Mouse (Mus musculus) heart, adult 2 months (tissue): ENCODE results near the gene Lrtm2. TPM values are rescaled to one million over a fixed set of nuclear protein-coding genes. Genes with fewer than 3 reads are reported as not detected.

Source experiments
- DNase-seq, 2 experiments: peaks; one replicate each; pipeline ENCODE4 v3.0.0; 2021
- H3K27ac ChIP-seq: fragments of 200-600 bp; 2 replicates; pipeline ENCODE4 v1.8.1; 2022
- H3K27me3 ChIP-seq: fragments of 200-500 bp; 2 replicates; pipeline ENCODE4 v1.6.1; 2012; ENCODE audit warnings: mild to moderate bottlenecking, low read length, inconsistent platforms, mixed read lengths; ENCODE audit not compliant: control insufficient read depth, insufficient read depth
- H3K36me3 ChIP-seq: fragments of 200-500 bp; 2 replicates; pipeline ENCODE4 v1.6.1; 2012; ENCODE audit warnings: low read length, inconsistent platforms; ENCODE audit not compliant: control insufficient read depth, insufficient read depth
- H3K4me1 ChIP-seq: fragments of 200-500 bp; 2 replicates; pipeline ENCODE4 v1.6.1; 2011; ENCODE audit warnings: low read length; ENCODE audit not compliant: control insufficient read depth, insufficient read depth
- H3K4me3 ChIP-seq: fragments of 200-600 bp; 2 replicates; pipeline ENCODE4 v1.8.1; 2022
- H3K79me2 ChIP-seq: fragments of 200-500 bp; replicated peaks from 2 replicates; pipeline ENCODE4 v1.6.1; 2012; ENCODE audit warnings: mild to moderate bottlenecking, inconsistent platforms, low read length, moderate library complexity, mixed read lengths; ENCODE audit not compliant: control insufficient read depth, insufficient read depth
- H3K9ac ChIP-seq: fragments of 200-500 bp; 2 replicates; pipeline ENCODE4 v1.6.1; 2012; ENCODE audit warnings: low read depth, mild to moderate bottlenecking, control low read depth, inconsistent platforms, low read length, mixed read lengths
- CTCF ChIP-seq: fragments of 200-600 bp; IDR thresholded peaks from 2 replicates; pipeline ENCODE4 v1.8.1; 2022; ENCODE audit warnings: antibody characterized with exemption, mild to moderate bottlenecking, moderate library complexity
- EP300 ChIP-seq: fragments of 200-500 bp; IDR thresholded peaks from 2 replicates; pipeline ENCODE4 v1.6.1; 2011; ENCODE audit warnings: low read depth, low read length, control low read depth; ENCODE audit not compliant: insufficient read depth
- POLR2A ChIP-seq: fragments of 200-500 bp; IDR thresholded peaks from 2 replicates; pipeline ENCODE4 v1.6.1; 2011; ENCODE audit warnings: mild to moderate bottlenecking, low read depth, low read length, control low read depth; ENCODE audit not compliant: insufficient read depth
- WGBS: fragments of 180-500 bp; shearing (Covaris S2); methylation state at CpG from one replicate; pipeline ENCODE4 v1.1.7; 2018; 5-methylcytosine and 5-hydroxymethylcytosine counted together
- intact Hi-C: fragments of 180-260 bp; cut with DNase I; formaldehyde crosslinking; loops from one replicate; pipeline ENCODE4 v1.15.1; 2025
- long read RNA-seq: library from polyadenylated mRNA; stranded (forward); transcript quantifications from one replicate; pipeline ENCODE4 v2.0.0, GENCODE M21; 2021
- polyA plus RNA-seq: library from polyadenylated mRNA; depleted of rRNA; stranded (reverse); fragments of >200 nt; gene quantifications from 2 replicates; pipeline ENCODE4 v1.2.3, GENCODE M21; 2012; rRNA removed
- total RNA-seq, 2 experiments: library from RNA; stranded (reverse); gene quantifications; 2 replicates each; pipeline ENCODE4 v1.2.3; 2021

Lrtm2 gene
- total RNA-seq, result under 1 TPM; 0.61 to 0.73 TPM
- 0.47 and 0.57 TPM in 2 replicates for polyA plus RNA-seq
- long read RNA-seq, result 0 reads

DNA sequence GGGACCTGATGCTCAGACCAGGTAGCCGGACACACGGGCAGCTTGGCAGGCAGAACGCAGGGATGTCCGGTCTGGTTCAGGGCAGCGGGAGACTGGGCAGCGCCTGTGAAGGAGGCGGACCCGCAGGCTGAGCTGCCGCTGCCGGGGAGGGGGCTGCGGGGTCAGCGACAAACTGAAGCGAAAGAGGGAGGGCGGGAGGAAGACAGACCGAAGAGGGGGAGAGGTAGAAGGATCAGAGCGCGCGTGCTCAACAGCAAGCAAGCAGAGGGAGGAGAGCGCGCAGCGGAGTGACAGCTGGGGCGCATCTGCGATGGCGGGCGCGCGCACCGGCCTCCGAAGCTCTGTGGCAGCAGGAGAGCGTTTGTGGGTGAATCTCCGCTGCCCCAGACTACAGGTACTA, at the start of gene Lrtm2:
Gene Lrtm2, minus strand, starts transcription at position 261 of the 400 bp plus-strand sequence.
- WGBS, result 2% methylated on average over 30 of the region's 31 CpGs
- Histone ChIP-seq H3K79me2 (no peaks in the 10 kb centered on the region), H3K4me3 (no peak within 1 kb of the TSS), H3K4me1 (peaks cover 1% of the 10 kb centered on the region; the same call in 1 of the 2 replicates), H3K36me3 (no peaks in the 10 kb centered on the region), H3K9ac (no peak within 1 kb of the TSS), H3K27ac (no peak within 1 kb of the TSS), H3K27me3 (peaks cover 6% of the 10 kb centered on the region; the same call in 1 of the 2 replicates)
- TF ChIP-seq EP300 (no peak), POLR2A (no peak), CTCF (no peak)
- DNase-seq, result no peak
- intact Hi-C loops, result no loop called here

DNA sequence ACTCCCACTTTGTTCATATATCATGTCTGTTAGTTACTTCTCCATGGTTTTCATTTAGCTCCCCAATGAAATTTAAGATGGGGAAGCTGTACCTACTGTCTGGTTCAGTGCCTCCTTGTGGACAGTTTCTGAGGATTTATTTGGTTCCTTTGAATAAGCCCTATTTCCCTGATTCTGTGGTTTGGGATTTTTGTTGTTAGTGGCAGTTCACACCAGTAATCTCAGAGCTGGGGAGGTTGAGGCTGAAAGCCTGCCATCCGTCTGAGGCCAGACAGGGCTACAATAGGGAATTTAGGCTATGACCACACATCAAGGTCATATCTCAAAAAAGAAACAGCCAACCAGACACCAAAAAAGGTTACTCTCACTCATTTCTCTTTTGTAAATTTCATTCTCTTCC, 48.1 kb upstream of the Lrtm2 start:
- intact Hi-C loops, result no loop called here
- Histone ChIP-seq H3K79me2 (peaks cover 10% of the 10 kb centered on the region), H3K4me1 (peaks cover 14% of the 10 kb centered on the region), H3K27me3 (no peaks in the 10 kb centered on the region), H3K9ac (no peak overlapping the region), H3K36me3 (peaks cover 33% of the 10 kb centered on the region), H3K27ac (no peak overlapping the region), H3K4me3 (no peak overlapping the region)
- WGBS, result 86% methylated on average over 1 of the region's 1 CpGs
- DNase-seq, result no peak
- TF ChIP-seq POLR2A, result no peak
- TF ChIP-seq CTCF, result peak; percentile 24; the same call in 1 of the 2 replicates

- Histone ChIP-seq H3K36me3 (peaks cover 41% of the 10 kb centered on the region), H3K4me3 (no peak overlapping the region), H3K9ac (no peak overlapping the region), H3K4me1 (peaks cover 15% of the 10 kb centered on the region), H3K79me2 (peaks cover 12% of the 10 kb centered on the region), H3K27me3 (no peaks in the 10 kb centered on the region), H3K27ac (no peak overlapping the region)
- 2% methylated on average over 2 of the region's 2 CpGs for WGBS
- TF ChIP-seq EP300 (0 out of 2 replicates have a peak, but pooled peaks have one; percentile 22), POLR2A (no peak)
- DNase-seq, result no peak
- intact Hi-C loops, result no loop called here
These were observed 47.0 kb upstream of the Lrtm2 start for GRCm38 (mm10) chr6:119377613-119378012.

DNA sequence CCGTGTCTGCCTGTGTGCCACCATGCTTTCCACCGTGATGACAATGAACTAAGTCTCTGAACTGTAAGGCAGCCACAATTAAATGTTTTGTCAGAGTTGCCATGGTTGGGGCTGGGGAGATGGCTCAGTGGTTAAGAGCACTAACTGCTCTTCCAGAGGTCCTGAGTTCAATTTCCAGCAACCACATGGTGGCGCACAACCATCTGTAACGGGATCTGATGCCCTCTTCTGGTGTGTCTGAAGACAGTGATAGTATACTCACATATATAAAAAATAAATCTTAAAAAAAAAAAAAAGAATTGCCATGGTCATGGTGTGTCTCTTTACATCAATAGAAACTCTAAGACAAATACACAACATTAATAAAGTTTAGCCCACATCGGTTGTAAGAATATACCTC, 44.5 kb upstream of the Lrtm2 start:
- 74% methylated on average over 5 of the region's 5 CpGs for WGBS
- peaks cover 18% of the 10 kb centered on the region for H3K4me1 ChIP-seq

GRCm38 (mm10) chr6:119373000-119373705, 42.6 kb upstream of the Lrtm2 start:
- H3K4me1 ChIP-seq, result peaks cover 15% of the 10 kb centered on the region
- intact Hi-C loops, result no loop called here
- H3K27ac ChIP-seq, result no peak overlapping the region
- no peak overlapping the region for H3K9ac ChIP-seq
- peaks cover 10% of the 10 kb centered on the region for H3K79me2 ChIP-seq
- TF ChIP-seq CTCF (no peak), EP300 (no peak), POLR2A (no peak)
- no peaks in the 10 kb centered on the region for H3K27me3 ChIP-seq
- DNase-seq, result no peak
- H3K36me3 ChIP-seq, result peaks cover 34% of the 10 kb centered on the region
- H3K4me3 ChIP-seq, result no peak overlapping the region

More for the DNA sequence above, 44.5 kb upstream of the Lrtm2 start:
- H3K79me2 ChIP-seq, result peaks cover 12% of the 10 kb centered on the region
- peaks cover 41% of the 10 kb centered on the region for H3K36me3 ChIP-seq
- H3K4me3 ChIP-seq, result no peak overlapping the region
- H3K9ac ChIP-seq, result no peak overlapping the region
- intact Hi-C loops, result no loop called here
- DNase-seq, result no peak
- H3K27me3 ChIP-seq, result no peaks in the 10 kb centered on the region
- H3K27ac ChIP-seq, result no peak overlapping the region
- TF ChIP-seq CTCF, result peak; percentile 35
- TF ChIP-seq EP300, result no peak

DNA sequence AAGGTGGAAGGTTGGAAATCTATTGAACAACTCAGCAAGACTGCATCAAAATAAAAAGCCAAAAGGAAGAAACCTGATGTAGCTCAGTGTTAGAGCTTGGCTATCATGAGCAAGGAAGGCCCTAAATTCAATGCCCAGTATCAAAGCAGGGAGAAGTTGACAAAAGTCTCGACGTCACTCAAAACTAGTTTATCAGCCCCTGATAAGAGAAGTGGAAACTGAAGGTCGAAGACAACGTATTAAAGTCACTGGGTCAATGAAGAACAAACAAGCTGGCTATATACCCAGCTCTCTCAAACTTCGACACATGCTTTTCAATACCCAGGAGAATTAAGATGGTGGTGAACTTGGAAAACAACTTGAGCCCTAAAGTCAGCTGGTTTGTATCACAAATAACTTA, 41.7 kb upstream of the Lrtm2 start:
- Histone ChIP-seq H3K79me2 (peaks cover 7% of the 10 kb centered on the region), H3K36me3 (peaks cover 28% of the 10 kb centered on the region), H3K27me3 (no peaks in the 10 kb centered on the region), H3K9ac (no peak overlapping the region), H3K27ac (no peak overlapping the region), H3K4me1 (peaks cover 9% of the 10 kb centered on the region), H3K4me3 (no peak overlapping the region)
- no peak for DNase-seq
- intact Hi-C loops, result no loop called here
- 24% methylated on average over 5 of the region's 5 CpGs for WGBS
- TF ChIP-seq CTCF (no peak), POLR2A (no peak), EP300 (no peak)
